Mouse (Mus musculus): ENCODE data around the gene Plcd3.

Plcd3 gene

GRCm38 (mm10) chr11:103098531-103099190 is 2.8 kb downstream of the Plcd3 start:
- DNase-seq (ENCODE audit: low spot score in 2 of 2): no peak

GRCm38 (mm10) chr11:103096979-103097894 is 4.2 kb downstream of the Plcd3 start:
- no peak for DNase-seq (ENCODE audit: low spot score in 2 of 2)

GRCm38 (mm10) chr11:103095801-103096200 is 5.7 kb downstream of the Plcd3 start:
- no peak for DNase-seq (ENCODE audit: low spot score in 2 of 2)

- no peak for DNase-seq (ENCODE audit: low spot score in 2 of 2)
Observed at GRCm38 (mm10) chr11:103095107-103095670, 6.3 kb downstream of the Plcd3 start.

- DNase-seq (ENCODE audit: low spot score in 2 of 2): peak; percentile 47 to 70
Observed at GRCm38 (mm10) chr11:103093862-103094833, 7.3 kb downstream of the Plcd3 start.

GRCm38 (mm10) chr11:103093306-103093705 is 8.2 kb downstream of the Plcd3 start:
- DNase-seq (ENCODE audit: low spot score in 2 of 2): no peak

GRCm38 (mm10) chr11:103081631-103082030 is 19.8 kb downstream of the Plcd3 start:
- DNase-seq (ENCODE audit: low spot score in 2 of 2): no peak

GRCm38 (mm10) chr11:103080323-103081091 is 21.0 kb downstream of the Plcd3 start:
- no peak for DNase-seq (ENCODE audit: low spot score in 2 of 2)

GRCm38 (mm10) chr11:103078131-103078530 is 23.3 kb downstream of the Plcd3 start:
- DNase-seq (ENCODE audit: low spot score in 2 of 2): no peak

GRCm38 (mm10) chr11:103076581-103076980 is 24.9 kb downstream of the Plcd3 start:
- no peak for DNase-seq (ENCODE audit: low spot score in 2 of 2)

- DNase-seq (ENCODE audit: low spot score in 2 of 2): no peak
Observed at GRCm38 (mm10) chr11:103076010-103076409, 25.4 kb downstream of the Plcd3 start.

GRCm38 (mm10) chr11:103074796-103075323 is 26.6 kb downstream of the Plcd3 start:
- DNase-seq (ENCODE audit: low spot score in 2 of 2): no peak

- DNase-seq (ENCODE audit: low spot score in 2 of 2): no peak
Observed at GRCm38 (mm10) chr11:103074121-103074650, 27.3 kb downstream of the Plcd3 start.

- DNase-seq (ENCODE audit: low spot score in 2 of 2): no peak
Observed at GRCm38 (mm10) chr11:103073671-103074070, 27.8 kb downstream of the Plcd3 start.

- DNase-seq (ENCODE audit: low spot score in 2 of 2): no peak
Observed at GRCm38 (mm10) chr11:103070322-103070880, 31.1 kb downstream of the Plcd3 start.

- DNase-seq (ENCODE audit: low spot score in 2 of 2): no peak
Observed at GRCm38 (mm10) chr11:103069731-103070130, 31.7 kb downstream of the Plcd3 start.

- no peak for DNase-seq (ENCODE audit: low spot score in 2 of 2)
Observed at GRCm38 (mm10) chr11:103068884-103069283, 32.6 kb downstream of the Plcd3 start.

- DNase-seq (ENCODE audit: low spot score in 2 of 2): no peak
Observed at GRCm38 (mm10) chr11:103068272-103068671, 33.2 kb downstream of the Plcd3 start.

GRCm38 (mm10) chr11:103067457-103068001 is 33.9 kb downstream of the Plcd3 start:
- DNase-seq (ENCODE audit: low spot score in 2 of 2): peak in 1 of 2 experiments; percentile 64

GRCm38 (mm10) chr11:103067051-103067361 is 34.5 kb downstream of the Plcd3 start:
- no peak for DNase-seq (ENCODE audit: low spot score in 2 of 2)
